Mouse (Mus musculus) liver, embryonic 11.5 days (tissue): ENCODE results near the gene Gipc2. TPM values are rescaled to one million over a fixed set of nuclear protein-coding genes. Genes with fewer than 3 reads are reported as not detected.
A peak's percentile ranks its signal among the peaks of the same experiment; 100 is the strongest.

Experiments used
- ATAC-seq: fragments of 200-750 bp; cut with Nextera tagmentation; replicated peaks from 2 replicates; pipeline ENCODE4 v1.8.0; 2017; ENCODE audit warnings: moderate number of reproducible peaks, mild to moderate bottlenecking, moderate TSS enrichment, moderate library complexity; ENCODE audit not compliant: low FRiP score
- DNase-seq: peaks from one replicate; pipeline ENCODE4 v3.0.0-alpha.2; 2017; ENCODE audit warnings: low spot score
- H3K27ac ChIP-seq: fragments of 300-500 bp; sonication (generic); 2 replicates; pipeline ENCODE4 v1.5.1; 2014; ENCODE audit warnings: mild to moderate bottlenecking, low read depth, low read length, control low read depth
- H3K27me3 ChIP-seq: fragments of 300-500 bp; sonication (generic); replicated peaks from 2 replicates; pipeline ENCODE4 v1.6.1; 2014; ENCODE audit warnings: low read length, mixed read lengths; ENCODE audit not compliant: control insufficient read depth, insufficient read depth
- H3K36me3 ChIP-seq: fragments of 300-500 bp; sonication (generic); 2 replicates; pipeline ENCODE4 v1.6.1; 2014; ENCODE audit warnings: mild to moderate bottlenecking, low read length, moderate library complexity, mixed read lengths; ENCODE audit not compliant: control insufficient read depth, insufficient read depth
- H3K4me1 ChIP-seq: fragments of 300-500 bp; sonication (generic); replicated peaks from 2 replicates; pipeline ENCODE4 v1.6.1; 2014; ENCODE audit warnings: low read length, mixed read lengths; ENCODE audit not compliant: control insufficient read depth, insufficient read depth
- H3K4me2 ChIP-seq: fragments of 300-500 bp; sonication (generic); 2 replicates; pipeline ENCODE4 v1.6.1; 2014; ENCODE audit warnings: mild to moderate bottlenecking, control low read depth, moderate library complexity
- H3K4me3 ChIP-seq: fragments of 300-500 bp; sonication (generic); 2 replicates; pipeline ENCODE4 v1.5.1; 2014; ENCODE audit warnings: low read depth, low read length, control low read depth
- H3K9ac ChIP-seq: fragments of 300-500 bp; sonication (generic); 2 replicates; pipeline ENCODE4 v1.6.1; 2014; ENCODE audit warnings: low read depth, low read length, control low read depth
- H3K9me3 ChIP-seq: fragments of 300-500 bp; sonication (generic); 2 replicates; pipeline ENCODE4 v1.6.1; 2016; ENCODE audit warnings: low read length, inconsistent platforms, mixed read lengths; ENCODE audit not compliant: control insufficient read depth
- WGBS: fragments of 180-500 bp; shearing (Covaris S2); extraction: QIAGEN DNeasy Blood & Tissue Kit; methylation state at CpG from one replicate; pipeline ENCODE4 v1.1.7; 2014; 5-methylcytosine and 5-hydroxymethylcytosine counted together
- polyA plus RNA-seq: library from polyadenylated mRNA; unstranded; fragments of >200 nt; fragmentation: Nextera tagmentation; extraction: Ambion mirVana; gene quantifications from 2 replicates; pipeline ENCODE4 v1.2.1, GENCODE M21; 2014

The Gipc2 gene
- 12.1 and 15.4 TPM in 2 replicates for polyA plus RNA-seq

DNA sequence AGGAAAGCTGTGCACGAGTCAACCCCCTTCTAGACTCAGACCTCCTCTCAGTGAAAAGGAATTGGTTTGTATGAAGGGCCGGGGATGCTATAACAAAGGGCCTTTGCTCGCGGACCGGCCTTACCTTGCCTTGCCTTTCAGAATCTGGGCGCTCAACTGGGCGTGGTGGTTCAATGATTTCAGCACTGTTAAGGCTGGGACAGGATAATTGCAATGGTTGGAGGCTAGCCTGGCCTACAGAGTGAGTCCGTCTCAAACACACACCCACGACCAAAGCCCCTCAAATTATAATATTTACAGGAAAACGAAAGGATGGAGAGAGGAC, at the start of gene Gipc2:
Gene Gipc2 (minus strand): TSS at position 132 of the 325 bp plus-strand sequence.
- Histone ChIP-seq H3K9ac (peak within 1 kb of the TSS; percentile 47; the same call in 1 of the 2 replicates), H3K27ac (no peak within 1 kb of the TSS; the same call in 1 of the 2 replicates), H3K27me3 (peaks cover 34% of the 10 kb centered on the region), H3K4me3 (peak within 1 kb of the TSS; percentile 55), H3K9me3 (no peaks in the 10 kb centered on the region), H3K4me2 (peak within 1 kb of the TSS; percentile 69), H3K4me1 (peaks cover 6% of the 10 kb centered on the region), H3K36me3 (no peaks in the 10 kb centered on the region)
- ATAC-seq: 0 out of 2 replicates have a peak, but pooled peaks have one; percentile 8
- no peak for DNase-seq
- 17% methylated on average over 10 of the region's 10 CpGs for WGBS

DNA sequence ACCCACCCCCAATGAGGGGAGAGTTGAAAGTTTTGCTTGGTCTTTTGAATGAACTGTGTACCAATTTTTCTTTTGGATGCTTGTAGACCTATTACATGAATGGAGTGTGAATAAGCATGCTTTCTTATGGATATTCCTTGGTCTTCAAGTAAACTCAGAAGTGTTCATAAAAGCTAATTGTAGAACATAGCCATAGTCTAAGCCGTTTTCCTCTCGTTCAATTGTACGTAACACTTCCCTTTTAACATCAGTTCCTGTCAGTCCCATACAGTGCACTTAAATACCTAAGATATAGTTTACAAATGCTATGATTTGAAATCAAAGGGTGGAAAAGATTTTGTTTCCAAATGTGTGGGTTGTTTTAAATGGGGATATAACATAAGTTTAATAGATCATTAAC, 47.4 kb upstream of the Gipc2 start:
- no peak for ATAC-seq
- H3K36me3 ChIP-seq: peaks cover 30% of the 10 kb centered on the region
- H3K9me3 ChIP-seq: no peaks in the 10 kb centered on the region
- no peaks in the 10 kb centered on the region for H3K27me3 ChIP-seq
- H3K4me1 ChIP-seq: peaks cover 25% of the 10 kb centered on the region
- H3K27ac ChIP-seq: no peak overlapping the region
- no peak for DNase-seq
- H3K9ac ChIP-seq: no peak overlapping the region; the same call in 1 of the 2 replicates
- WGBS: 47% methylated on average over 3 of the region's 3 CpGs
- H3K4me2 ChIP-seq: peak overlapping the region; percentile 95
- peak overlapping the region; percentile 11; the same call in 1 of the 2 replicates for H3K4me3 ChIP-seq

DNA sequence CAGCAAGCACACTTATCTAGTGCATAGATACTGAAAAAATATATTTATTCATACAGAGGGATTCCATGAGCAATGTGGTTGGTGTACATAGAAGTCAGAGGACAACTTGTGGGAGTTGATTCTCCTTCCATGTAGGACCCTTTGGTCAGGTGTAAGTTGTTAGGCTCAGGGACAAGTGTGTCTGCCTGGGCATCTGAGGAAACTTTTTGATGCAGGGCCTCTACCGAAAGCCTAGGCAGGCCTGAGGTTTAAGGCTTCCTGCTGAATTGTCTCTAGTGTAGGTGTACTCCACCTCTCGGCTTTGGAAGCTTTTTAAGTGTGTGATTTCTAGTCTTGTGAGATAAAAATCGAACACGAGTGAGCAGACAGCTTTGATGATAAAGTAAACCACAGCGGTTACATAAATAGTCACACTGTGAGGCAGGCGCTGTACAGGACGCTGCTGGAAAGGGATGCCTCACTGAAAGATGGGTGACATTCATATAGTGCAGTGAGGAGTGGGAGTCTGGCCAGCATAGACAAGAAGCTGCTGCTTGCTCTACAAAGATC, 45.8 kb upstream of the Gipc2 start:
- Histone ChIP-seq H3K27me3 (no peaks in the 10 kb centered on the region), H3K4me1 (peaks cover 29% of the 10 kb centered on the region), H3K4me3 (peak overlapping the region; percentile 95), H3K9me3 (no peaks in the 10 kb centered on the region), H3K27ac (no peak overlapping the region), H3K36me3 (peaks cover 21% of the 10 kb centered on the region), H3K4me2 (peak overlapping the region; percentile 95), H3K9ac (peak overlapping the region; percentile 100)
- WGBS: 7% methylated on average over 7 of the region's 7 CpGs
- ATAC-seq (no peak), DNase-seq (no peak)

DNA sequence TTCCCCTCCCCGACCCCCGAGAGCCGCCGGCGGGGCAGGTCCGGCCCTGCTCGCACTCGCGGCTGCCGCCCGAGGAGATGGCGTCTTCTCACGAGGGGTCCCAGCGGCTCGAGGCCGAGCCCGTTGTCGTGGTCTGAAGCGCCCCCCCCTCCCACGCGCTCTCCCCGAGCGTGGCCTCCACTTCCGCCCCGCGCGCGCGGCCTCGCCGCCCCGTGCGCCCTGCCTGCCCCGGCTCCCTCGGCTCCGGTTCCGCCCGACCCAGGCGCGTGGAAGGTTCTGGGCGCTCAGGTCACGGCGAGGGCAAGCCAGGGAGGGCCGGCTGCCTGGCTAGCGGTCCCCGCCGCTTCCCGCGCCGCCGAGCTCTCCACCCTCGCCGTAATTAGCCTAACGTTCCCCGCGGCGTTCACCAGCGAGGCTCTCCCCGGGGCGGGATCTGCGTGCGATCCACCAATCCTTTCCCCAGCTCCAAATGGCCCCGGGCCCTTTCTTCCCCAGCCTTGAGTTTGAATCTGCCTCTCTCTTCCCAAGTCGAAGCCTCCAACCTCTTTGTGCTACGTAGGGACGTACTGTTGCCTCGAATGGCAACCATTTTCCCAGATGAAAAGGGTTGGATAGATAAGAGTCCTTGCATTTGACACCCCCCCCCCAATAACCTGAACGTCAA, 44.8 kb upstream of the Gipc2 start:
- Histone ChIP-seq H3K36me3 (peaks cover 12% of the 10 kb centered on the region), H3K27me3 (no peaks in the 10 kb centered on the region), H3K27ac (peak overlapping the region; percentile 91), H3K9me3 (no peaks in the 10 kb centered on the region), H3K4me1 (peaks cover 29% of the 10 kb centered on the region), H3K4me3 (peak overlapping the region; percentile 95), H3K4me2 (peak overlapping the region; percentile 95), H3K9ac (peak overlapping the region; percentile 100)
- DNase-seq (peak; percentile 71), ATAC-seq (peak; percentile 46)
- WGBS: under 1% methylated on average over 58 of the region's 68 CpGs

DNA sequence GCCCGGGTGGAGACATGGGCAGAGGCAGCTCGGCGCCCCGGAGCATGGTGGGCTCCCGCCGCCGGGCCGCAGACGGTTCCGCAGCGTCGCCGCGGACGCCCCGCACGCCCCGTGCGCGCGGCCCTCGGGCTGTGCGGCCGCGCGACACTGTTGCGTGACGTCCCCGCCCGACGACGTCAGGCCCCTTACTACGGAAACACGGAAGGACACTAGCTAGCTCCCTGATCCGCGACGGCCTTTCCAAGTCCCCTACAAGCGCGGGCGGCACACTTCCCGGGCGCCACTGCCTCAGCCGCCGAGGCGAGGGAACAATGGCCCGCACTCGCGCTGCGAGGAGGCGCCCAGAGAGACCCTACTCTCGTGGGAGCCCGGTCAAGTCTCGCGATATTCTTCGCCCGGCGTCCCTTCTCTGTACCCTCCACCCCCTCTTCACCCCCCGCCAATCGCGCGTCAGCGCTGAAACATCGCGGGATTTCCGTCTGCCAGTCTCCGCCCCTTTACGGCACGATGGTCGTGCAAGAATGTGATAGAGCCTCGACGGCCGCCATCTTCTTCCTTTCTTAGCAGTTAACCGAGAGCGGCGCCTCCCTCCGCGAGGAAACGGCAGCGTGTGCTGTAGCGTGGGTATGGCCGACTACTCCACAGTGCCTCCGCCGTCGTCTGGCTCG, 44.1 kb upstream of the Gipc2 start, which contains the start of the genes Dnajb4 and Fubp1:
Gene Dnajb4 (minus strand): TSS at position 336 of the 668 bp plus-strand sequence.
Gene Fubp1 (plus strand): TSS at position 456 of the 668 bp plus-strand sequence.
- H3K9ac ChIP-seq: peak within 1 kb of the TSS; percentile 100
- ATAC-seq (peak; percentile 95), DNase-seq (peak; percentile 98)
- H3K9me3 ChIP-seq: no peaks in the 10 kb centered on the region
- peak within 1 kb of the TSS; percentile 97 for H3K27ac ChIP-seq
- peak within 1 kb of the TSS; percentile 95 for H3K4me2 ChIP-seq
- H3K36me3 ChIP-seq: peaks cover 8% of the 10 kb centered on the region; the same call in 1 of the 2 replicates
- H3K27me3 ChIP-seq: no peaks in the 10 kb centered on the region
- under 1% methylated on average over 85 of the region's 85 CpGs for WGBS
- H3K4me1 ChIP-seq: peaks cover 29% of the 10 kb centered on the region
- peak within 1 kb of the TSS; percentile 95 for H3K4me3 ChIP-seq

DNA sequence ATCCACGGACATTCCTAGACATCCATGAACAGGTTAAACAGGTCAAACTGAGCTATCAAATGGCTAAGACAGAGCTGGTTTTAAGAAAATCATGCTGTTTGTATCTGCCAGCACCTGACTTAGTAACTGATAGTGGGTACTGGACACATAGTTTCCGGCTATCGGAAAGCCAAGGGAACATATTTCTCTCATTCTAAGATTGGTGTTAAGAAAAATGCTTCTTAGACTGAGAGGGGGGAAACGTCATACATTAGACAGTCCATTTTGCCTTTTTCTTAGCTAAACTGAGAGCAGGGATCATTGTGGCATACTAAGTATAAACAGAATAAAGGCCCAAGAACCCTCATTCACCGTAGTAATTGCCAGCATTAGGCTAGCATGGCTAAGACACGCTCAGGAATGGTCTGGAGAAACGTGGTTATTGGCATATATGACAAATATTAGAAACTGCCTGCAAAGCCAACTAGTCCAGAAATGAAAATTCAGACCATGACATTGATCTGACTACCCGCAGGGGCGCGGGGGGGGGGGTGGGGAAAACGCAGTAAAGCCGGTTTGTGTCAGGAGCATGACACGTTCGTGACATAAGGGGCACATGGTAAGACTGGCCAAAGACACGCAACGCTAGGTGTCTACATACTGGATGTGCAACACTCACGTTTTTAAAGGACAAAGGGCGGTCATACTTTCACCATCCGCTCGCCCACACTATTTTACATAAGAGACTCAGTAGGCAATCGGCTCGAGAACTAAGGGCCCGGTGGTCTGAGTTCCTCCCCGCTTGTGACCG, 43.3 kb upstream of the Gipc2 start:
- Histone ChIP-seq H3K4me1 (peaks cover 29% of the 10 kb centered on the region), H3K27me3 (no peaks in the 10 kb centered on the region), H3K4me3 (peak overlapping the region; percentile 95), H3K27ac (peak overlapping the region; percentile 97), H3K4me2 (peak overlapping the region; percentile 91), H3K9me3 (no peaks in the 10 kb centered on the region), H3K36me3 (peaks cover 8% of the 10 kb centered on the region; the same call in 1 of the 2 replicates), H3K9ac (peak overlapping the region; percentile 100)
- no peak for DNase-seq
- ATAC-seq: peak; percentile 27
- WGBS: 5% methylated on average over 25 of the region's 25 CpGs

DNA sequence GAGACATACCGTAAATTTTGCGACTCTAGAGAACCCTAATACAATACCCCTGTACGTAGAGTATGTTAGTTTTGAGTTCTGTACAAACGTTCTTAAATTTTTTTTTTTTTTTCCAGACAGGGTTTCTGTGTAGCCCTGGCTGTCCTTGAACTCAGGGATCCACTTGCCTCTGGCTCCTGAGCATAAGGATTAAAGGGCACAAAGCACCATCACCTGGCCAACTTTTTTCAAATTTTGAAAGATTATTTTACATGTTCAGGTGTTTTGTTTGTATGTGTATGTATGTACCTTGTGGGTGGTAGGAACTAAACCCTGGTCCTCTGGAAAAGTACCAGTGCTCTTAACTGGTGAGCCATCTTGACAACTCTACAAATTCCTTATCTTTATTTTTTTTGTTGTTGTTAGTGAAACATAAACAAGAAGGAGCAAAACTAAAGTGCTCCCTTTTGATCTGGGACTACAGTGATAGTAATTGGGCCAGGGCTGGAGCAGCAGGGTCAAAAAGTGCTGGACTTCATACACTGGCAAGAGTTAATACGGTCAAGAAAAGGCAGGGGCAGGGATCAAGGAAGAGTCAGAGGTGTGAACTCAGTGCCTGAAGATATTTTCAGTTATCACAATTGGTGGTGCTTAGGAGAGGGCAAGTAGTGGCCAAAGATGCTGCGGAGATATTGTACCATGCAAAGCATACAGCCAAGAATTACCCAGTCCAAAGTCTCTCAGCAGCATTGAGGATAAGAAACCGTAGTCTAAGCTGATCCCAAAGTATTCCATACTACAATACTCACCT, 42.3 kb upstream of the Gipc2 start:
- DNase-seq (no peak), ATAC-seq (no peak)
- H3K27ac ChIP-seq: no peak overlapping the region
- H3K9ac ChIP-seq: no peak overlapping the region
- H3K4me1 ChIP-seq: peaks cover 32% of the 10 kb centered on the region
- WGBS: 89% methylated on average over 7 of the region's 7 CpGs
- H3K4me3 ChIP-seq: peak overlapping the region; percentile 22; the same call in 1 of the 2 replicates
- H3K9me3 ChIP-seq: no peaks in the 10 kb centered on the region
- peak overlapping the region; percentile 91 for H3K4me2 ChIP-seq
- no peaks in the 10 kb centered on the region for H3K27me3 ChIP-seq
- H3K36me3 ChIP-seq: peaks cover 8% of the 10 kb centered on the region; the same call in 1 of the 2 replicates
